Mouse (Mus musculus): ENCODE data around the gene Acot1. TPM values are rescaled to one million over a fixed set of nuclear protein-coding genes. Genes with fewer than 3 reads are reported as not detected.
A peak's percentile ranks its signal among the peaks of the same experiment; 100 is the strongest.
"Not testable (repeated sequence)": the region's sequence is repeated elsewhere in the genome, so short reads cannot be mapped to it uniquely, and the experiment has no call there.

Gene Acot1
- polyA plus RNA-seq (2016; fragmentation: Nextera tagmentation; extraction: Ambion mirVana), result 15.3 and 23.3 TPM in 2 replicates

DNA sequence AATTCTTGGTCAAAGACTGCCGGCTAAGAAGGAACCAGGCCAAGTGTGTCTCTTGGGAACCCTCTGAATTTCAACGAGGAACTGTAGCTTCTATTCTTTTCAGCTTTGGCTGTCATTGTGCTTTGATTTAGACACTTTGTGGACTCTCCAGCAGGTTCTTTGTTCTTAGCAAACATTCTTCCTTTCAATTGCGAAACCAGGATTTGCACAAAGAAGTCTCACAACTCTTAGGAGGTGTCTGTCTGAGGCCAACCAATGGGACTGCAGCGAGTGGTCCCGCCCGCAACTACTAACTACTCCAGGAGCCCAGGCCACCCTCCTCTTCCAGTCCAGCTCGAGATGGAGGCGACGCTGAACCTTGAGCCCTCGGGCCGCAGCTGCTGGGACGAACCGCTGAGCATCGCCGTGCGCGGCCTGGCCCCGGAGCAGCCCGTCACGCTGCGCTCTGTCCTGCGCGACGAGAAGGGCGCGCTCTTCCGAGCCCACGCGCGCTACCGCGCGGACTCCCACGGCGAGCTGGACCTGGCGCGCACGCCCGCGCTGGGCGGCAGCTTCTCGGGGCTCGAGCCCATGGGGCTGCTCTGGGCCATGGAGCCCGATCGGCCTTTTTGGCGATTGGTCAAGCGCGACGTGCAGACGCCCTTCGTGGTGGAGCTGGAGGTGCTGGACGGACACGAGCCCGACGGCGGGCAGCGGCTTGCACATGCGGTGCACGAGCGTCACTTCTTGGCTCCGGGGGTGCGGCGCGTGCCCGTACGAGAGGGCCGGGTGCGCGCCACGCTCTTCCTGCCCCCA is at the start of gene Acot1:
Gene Acot1 (plus strand): TSS at position 320 of the 795 bp plus-strand sequence.
- WGBS, result 3% methylated on average over 55 of the region's 70 CpGs
- peak within 1 kb of the TSS; percentile 70 for H3K27ac ChIP-seq
- not testable (repeated sequence) for H3K9me3 ChIP-seq, H3K36me3 ChIP-seq
- peak within 1 kb of the TSS; percentile 58 for H3K4me3 ChIP-seq
- peaks cover 11% of the 10 kb centered on the region; the same call in 1 of the 2 replicates for H3K27me3 ChIP-seq (ENCODE audit: insufficient read depth, poor library complexity, severe bottlenecking)
- peak; percentile 86 for DNase-seq (ENCODE audit: low spot score)
- peaks cover 13% of the 10 kb centered on the region; the same call in 1 of the 2 replicates for H3K4me1 ChIP-seq

DNA sequence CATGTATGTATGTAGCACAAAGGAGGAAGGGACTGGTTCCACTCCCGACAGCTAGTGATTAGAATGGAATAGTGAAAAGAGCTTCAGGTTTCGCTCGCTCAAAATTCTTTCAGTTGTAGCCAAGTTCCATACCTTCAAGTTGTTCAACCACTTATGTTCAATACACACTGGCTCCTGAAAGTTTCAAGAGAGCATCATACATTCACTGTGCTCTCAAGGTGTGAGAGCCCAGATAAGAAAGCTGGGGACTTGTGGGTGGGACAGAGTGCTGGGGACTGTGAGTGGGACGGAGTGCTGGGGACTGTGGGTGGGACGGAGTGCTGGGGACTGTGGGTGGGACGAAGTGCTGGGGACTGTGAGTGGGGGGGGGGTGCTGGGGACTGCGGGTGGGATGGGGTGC is 44.1 kb upstream of the Acot1 start:
- Histone ChIP-seq H3K27me3 (ENCODE audit: insufficient read depth, poor library complexity, severe bottlenecking) (no peaks in the 10 kb centered on the region), H3K36me3 (no peaks in the 10 kb centered on the region), H3K4me1 (no peaks in the 10 kb centered on the region), H3K9me3 (no peaks in the 10 kb centered on the region), H3K4me3 (no peak overlapping the region), H3K27ac (no peak overlapping the region)
- 76% methylated on average over 6 of the region's 7 CpGs for WGBS
- no peak for DNase-seq (ENCODE audit: low spot score)

DNA sequence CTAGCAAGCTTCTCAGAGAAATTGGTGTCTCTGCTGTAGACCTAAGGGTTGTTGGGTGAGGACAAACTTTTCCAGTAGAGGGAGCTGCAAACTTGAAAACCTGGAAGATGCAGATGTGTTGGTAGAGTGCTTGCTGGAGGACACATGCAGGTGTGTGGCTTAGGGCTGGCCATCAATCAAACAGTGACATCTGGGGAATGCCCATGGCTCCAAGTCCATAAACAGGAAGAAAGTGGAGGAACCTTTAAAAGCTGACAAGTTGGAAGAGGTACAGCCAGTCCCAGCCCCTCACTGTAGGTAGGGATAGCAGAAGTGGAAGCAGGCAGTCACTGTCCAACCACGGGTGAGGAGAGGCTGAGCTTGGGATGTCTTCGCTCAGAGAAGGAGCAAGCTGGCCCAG is 37.2 kb upstream of the Acot1 start:
- no peak for DNase-seq (ENCODE audit: low spot score)
- no peak overlapping the region for H3K27ac ChIP-seq
- H3K4me3 ChIP-seq, result no peak overlapping the region
- WGBS, result 55% methylated on average over 2 of the region's 2 CpGs
- H3K4me1 ChIP-seq, result no peaks in the 10 kb centered on the region
- no peaks in the 10 kb centered on the region for H3K9me3 ChIP-seq
- H3K36me3 ChIP-seq, result no peaks in the 10 kb centered on the region
- H3K27me3 ChIP-seq (ENCODE audit: insufficient read depth, poor library complexity, severe bottlenecking), result no peaks in the 10 kb centered on the region

DNA sequence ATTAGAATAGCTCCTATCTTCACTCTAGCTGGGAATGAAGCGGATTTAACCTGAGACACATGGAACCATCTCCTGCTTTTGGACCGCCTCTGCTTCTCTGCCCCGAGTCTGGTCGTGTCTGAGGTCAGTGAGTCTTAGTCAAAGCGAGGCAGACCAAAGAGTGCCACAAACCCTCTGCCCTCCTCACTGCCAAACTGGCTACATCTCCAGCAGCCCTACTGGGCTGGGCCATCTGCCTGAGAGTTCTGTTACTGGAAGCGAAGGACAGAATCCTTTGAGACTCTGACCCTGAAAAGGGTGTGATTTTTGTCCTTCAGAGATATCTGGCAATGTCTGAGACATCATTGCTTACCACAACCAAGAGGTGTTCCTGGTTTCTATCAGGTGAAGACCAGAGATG is 30.4 kb upstream of the Acot1 start:
- Histone ChIP-seq H3K27me3 (ENCODE audit: insufficient read depth, poor library complexity, severe bottlenecking) (no peaks in the 10 kb centered on the region; the same call in 1 of the 2 replicates), H3K9me3 (no peaks in the 10 kb centered on the region), H3K27ac (no peak overlapping the region), H3K4me3 (no peak overlapping the region), H3K4me1 (peaks cover 7% of the 10 kb centered on the region; the same call in 1 of the 2 replicates), H3K36me3 (no peaks in the 10 kb centered on the region)
- no peak for DNase-seq (ENCODE audit: low spot score)
- WGBS, result 83% methylated on average over 6 of the region's 6 CpGs

DNA sequence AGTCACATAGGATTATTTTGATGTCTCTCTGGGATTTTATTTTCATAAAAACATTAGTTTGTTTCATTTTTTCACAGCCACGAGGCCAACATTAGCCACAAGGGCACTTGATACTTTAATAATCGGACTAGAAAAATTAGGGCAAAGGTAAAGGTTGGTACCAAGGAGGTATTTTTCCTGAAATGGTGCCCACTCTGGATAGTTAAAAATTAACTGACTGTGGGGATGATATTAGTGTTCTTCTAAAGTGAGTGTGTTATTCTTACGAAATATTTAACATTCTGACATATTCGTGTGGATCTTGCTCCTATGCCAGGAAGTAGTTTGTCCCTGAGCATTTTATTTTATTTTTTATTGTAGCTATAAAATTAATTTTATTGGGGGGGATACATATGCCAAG is 27.7 kb upstream of the Acot1 start:
- Histone ChIP-seq H3K9me3 (no peaks in the 10 kb centered on the region), H3K27ac (no peak overlapping the region), H3K4me3 (no peak overlapping the region), H3K27me3 (ENCODE audit: insufficient read depth, poor library complexity, severe bottlenecking) (no peaks in the 10 kb centered on the region; the same call in 1 of the 2 replicates), H3K4me1 (peaks cover 10% of the 10 kb centered on the region), H3K36me3 (no peaks in the 10 kb centered on the region)
- DNase-seq (ENCODE audit: low spot score), result no peak
- WGBS, result 87% methylated on average over 4 of the region's 4 CpGs

DNA sequence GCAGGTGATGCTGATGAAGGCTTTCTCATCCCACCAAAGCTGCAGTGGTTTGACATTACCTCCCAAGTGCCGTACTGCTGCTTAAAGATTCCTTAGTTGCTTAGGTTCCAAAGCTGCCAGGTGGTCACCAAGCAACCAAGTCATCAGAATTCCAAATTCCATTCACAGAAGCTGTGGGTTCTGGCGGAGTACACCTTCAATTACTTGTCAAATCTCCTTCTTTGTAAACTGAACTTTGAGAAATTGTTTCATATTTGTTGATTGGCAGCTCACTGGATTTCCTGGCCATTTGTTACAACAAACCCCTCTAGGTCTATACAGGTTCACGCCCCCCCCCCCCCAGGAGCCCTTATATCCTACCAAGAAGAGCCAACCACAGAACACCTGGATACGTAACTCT is 24.5 kb upstream of the Acot1 start, which contains the start of gene Heatr4:
Gene Heatr4 (minus strand): TSS at position 101 of the 400 bp plus-strand sequence.
- no peak within 1 kb of the TSS for H3K27ac ChIP-seq
- peaks cover 5% of the 10 kb centered on the region; the same call in 1 of the 2 replicates for H3K36me3 ChIP-seq
- 76% methylated on average over 4 of the region's 4 CpGs for WGBS
- no peaks in the 10 kb centered on the region for H3K27me3 ChIP-seq (ENCODE audit: insufficient read depth, poor library complexity, severe bottlenecking)
- no peak for DNase-seq (ENCODE audit: low spot score)
- H3K4me1 ChIP-seq, result peaks cover 18% of the 10 kb centered on the region
- H3K4me3 ChIP-seq, result no peak within 1 kb of the TSS
- H3K9me3 ChIP-seq, result no peaks in the 10 kb centered on the region

DNA sequence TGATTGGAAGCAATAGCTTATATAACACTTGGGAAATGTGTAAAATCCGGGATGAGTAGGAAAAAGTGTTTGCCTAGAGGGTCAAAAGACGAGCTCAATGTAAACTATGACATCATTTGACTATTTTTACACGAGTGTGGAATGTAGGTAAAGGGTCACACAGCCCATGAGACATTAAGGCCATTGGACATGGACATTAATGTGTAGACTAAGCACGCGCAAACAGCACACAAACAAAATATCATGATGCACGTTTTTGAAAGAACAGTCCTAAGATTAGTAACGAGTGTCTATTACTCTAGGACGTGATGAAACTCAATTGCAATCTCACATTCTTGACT is 22.1 kb upstream of the Acot1 start:
- Histone ChIP-seq H3K9me3 (no peaks in the 10 kb centered on the region), H3K27ac (peak overlapping the region; percentile 94), H3K27me3 (ENCODE audit: insufficient read depth, poor library complexity, severe bottlenecking) (no peaks in the 10 kb centered on the region), H3K36me3 (peaks cover 8% of the 10 kb centered on the region; the same call in 1 of the 2 replicates), H3K4me1 (peaks cover 16% of the 10 kb centered on the region), H3K4me3 (peak overlapping the region; percentile 69)
- DNase-seq (ENCODE audit: low spot score), result no peak
- WGBS, result 21% methylated on average over 8 of the region's 8 CpGs

DNA sequence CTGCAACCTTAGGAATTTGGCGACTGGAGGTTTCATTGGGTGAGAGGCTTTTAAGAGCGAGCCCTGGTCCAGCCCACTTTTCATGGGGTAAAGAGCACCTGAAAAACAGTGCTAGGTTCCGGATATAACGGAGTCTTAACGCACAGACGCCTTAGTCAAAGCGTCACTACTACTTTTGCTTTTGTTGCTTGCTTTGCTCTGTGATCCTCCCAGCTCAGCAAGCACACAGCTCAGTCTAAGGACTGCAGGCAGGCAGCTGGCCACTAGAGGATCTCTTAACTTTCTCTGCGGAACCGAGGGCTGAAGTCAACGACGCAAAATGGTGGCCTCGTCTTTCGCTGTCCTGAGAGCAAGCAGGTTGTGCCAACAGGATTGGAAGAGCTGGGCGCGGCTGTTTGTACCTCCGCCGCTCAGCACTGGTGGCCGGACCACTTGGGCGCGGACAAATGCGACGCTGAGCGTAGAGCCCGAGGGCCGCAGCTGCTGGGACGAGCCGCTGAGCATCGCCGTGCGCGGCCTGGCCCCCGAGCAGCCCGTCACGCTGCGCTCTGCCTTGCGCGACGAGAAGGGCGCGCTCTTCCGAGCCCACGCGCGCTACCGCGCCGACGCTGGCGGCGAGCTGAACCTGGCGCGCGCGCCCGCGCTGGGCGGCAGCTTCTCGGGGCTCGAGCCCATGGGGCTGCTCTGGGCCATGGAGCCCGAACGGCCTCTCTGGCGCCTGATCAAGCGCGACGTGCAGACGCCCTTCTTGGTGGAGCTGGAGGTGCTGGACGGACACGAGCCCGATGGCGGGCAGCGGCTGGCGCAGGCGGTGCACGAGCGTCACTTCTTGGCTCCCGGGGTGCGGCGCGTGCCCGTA is 21.5 kb upstream of the Acot1 start, which contains the start of gene Acot2:
Gene Acot2 (plus strand): TSS at position 279 of the 859 bp plus-strand sequence.
- H3K9me3 ChIP-seq, result no peaks in the 10 kb centered on the region
- DNase-seq (ENCODE audit: low spot score), result peak; percentile 91
- H3K36me3 ChIP-seq, result peaks cover 9% of the 10 kb centered on the region
- H3K4me3 ChIP-seq, result peak within 1 kb of the TSS; percentile 69
- WGBS, result under 1% methylated on average over 80 of the region's 80 CpGs
- peaks cover 11% of the 10 kb centered on the region for H3K4me1 ChIP-seq
- peak within 1 kb of the TSS; percentile 94 for H3K27ac ChIP-seq
- H3K27me3 ChIP-seq (ENCODE audit: insufficient read depth, poor library complexity, severe bottlenecking), result no peaks in the 10 kb centered on the region

DNA sequence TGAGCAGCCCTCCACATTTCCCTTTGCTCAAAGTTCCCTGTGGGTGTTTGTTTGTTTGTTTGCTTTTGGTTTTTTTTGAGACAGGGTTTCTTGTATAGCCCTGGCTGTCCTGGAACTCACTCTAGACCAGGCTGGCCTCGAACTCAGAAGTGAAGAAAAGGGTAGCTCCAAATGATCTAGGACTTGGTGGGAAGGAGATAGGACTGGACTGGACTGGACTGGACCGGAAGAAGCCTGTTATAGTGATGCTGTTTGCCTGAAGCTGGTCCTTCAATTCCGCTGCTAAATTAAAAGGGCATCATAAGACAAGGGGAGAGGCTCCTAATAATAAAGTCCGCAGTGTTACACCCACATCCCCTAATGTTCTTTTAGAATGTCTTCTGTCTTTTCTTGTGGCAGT is 20.8 kb upstream of the Acot1 start:
- peaks cover 11% of the 10 kb centered on the region for H3K4me1 ChIP-seq
- DNase-seq (ENCODE audit: low spot score), result no peak
- no peaks in the 10 kb centered on the region for H3K27me3 ChIP-seq (ENCODE audit: insufficient read depth, poor library complexity, severe bottlenecking)
- peak overlapping the region; percentile 69 for H3K4me3 ChIP-seq
- 74% methylated on average over 4 of the region's 4 CpGs for WGBS
- no peaks in the 10 kb centered on the region for H3K9me3 ChIP-seq
- H3K27ac ChIP-seq, result peak overlapping the region; percentile 94
- H3K36me3 ChIP-seq, result peaks cover 15% of the 10 kb centered on the region

DNA sequence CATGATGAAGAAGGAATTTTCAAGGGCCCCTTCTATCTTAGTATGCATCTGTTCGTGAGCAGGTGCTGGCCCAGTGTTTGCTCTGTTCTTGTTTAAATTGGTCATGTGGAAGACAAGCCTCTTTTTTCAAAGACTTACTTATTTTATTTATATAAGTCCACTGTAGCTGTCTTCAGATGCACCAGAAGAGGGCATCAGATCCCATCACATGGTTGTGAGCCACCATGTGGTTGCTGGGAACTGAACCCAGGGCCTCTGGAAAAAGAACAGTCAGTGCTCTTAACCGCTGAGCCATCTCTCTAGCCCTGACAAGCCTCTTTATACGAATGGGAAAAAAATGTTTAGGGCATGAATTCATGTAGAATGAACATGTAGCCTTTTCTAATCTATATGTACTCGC is 19.9 kb upstream of the Acot1 start:
- Histone ChIP-seq H3K9me3 (no peaks in the 10 kb centered on the region), H3K4me3 (no peak overlapping the region), H3K4me1 (peaks cover 11% of the 10 kb centered on the region), H3K27me3 (ENCODE audit: insufficient read depth, poor library complexity, severe bottlenecking) (no peaks in the 10 kb centered on the region), H3K36me3 (peaks cover 23% of the 10 kb centered on the region), H3K27ac (no peak overlapping the region)
- WGBS, result 94% methylated on average over 4 of the region's 4 CpGs
- no peak for DNase-seq (ENCODE audit: low spot score)

DNA sequence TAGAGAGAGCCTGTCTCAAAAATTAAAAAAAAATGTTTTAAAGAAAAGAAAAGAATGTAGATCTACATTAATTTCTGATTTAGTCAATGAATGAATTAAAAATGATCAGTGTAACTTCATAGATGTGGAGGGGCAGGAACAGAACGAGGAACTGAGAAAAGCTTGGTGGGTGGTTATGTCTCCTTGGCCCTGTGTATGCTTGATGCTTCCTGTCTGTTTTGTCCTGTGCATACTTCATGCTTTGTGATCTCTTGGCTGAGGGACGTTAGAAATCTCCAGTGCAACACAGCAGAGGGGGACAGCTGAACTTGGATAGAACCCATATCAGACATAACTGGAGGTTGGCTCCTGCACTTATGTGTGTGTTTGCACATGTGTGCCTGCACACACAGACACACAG is 12.1 kb upstream of the Acot1 start:
- H3K36me3 ChIP-seq, result peaks cover 25% of the 10 kb centered on the region
- H3K27ac ChIP-seq, result no peak overlapping the region
- no peaks in the 10 kb centered on the region for H3K27me3 ChIP-seq (ENCODE audit: insufficient read depth, poor library complexity, severe bottlenecking)
- H3K4me3 ChIP-seq, result no peak overlapping the region
- 70% methylated on average over 2 of the region's 2 CpGs for WGBS
- peaks cover 3% of the 10 kb centered on the region; the same call in 1 of the 2 replicates for H3K9me3 ChIP-seq
- DNase-seq (ENCODE audit: low spot score), result no peak
- H3K4me1 ChIP-seq, result peaks cover 10% of the 10 kb centered on the region

DNA sequence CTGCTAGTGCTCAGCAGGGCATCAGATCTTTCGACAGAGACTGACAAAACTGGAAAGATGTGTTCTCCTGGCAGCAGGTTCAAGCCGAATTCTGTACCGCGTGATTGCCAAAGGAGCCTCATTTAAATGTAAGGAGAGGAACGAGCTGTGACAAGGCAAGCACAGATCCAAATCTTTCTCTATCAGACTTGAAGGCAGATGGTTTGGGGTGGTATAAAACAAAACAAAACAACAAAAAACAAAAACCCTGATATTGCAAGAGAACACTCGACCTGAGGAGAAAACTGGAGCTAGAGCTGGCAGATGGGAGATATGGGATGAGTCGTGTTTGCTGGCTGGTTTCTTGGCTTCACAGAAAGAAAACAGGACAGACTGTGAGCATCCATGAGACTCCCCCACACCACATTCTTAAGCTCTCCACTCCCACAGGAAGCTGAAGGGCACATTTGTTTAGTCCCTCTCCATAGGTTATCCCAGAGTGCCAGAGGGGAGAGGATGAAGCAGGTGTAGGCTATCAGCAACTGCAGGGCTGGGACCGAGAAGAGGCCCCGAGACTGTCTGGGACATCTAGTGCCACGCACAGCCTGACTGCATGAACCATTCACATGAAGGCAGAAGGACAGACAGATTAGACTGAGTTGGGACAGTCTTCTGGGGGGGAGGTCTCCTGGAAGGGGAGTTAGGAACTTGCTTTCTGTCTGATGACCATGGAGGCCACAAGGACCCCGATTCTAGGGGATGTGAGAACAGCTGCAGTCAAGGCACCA is 10.8 kb upstream of the Acot1 start:
- 51% methylated on average over 11 of the region's 11 CpGs for WGBS
- H3K36me3 ChIP-seq, result peaks cover 18% of the 10 kb centered on the region
- no peak overlapping the region for H3K4me3 ChIP-seq
- H3K4me1 ChIP-seq, result peaks cover 10% of the 10 kb centered on the region
- H3K27ac ChIP-seq, result 0 out of 2 replicates have a peak overlapping the region, but pooled peaks have one; percentile 16
- no peaks in the 10 kb centered on the region for H3K27me3 ChIP-seq (ENCODE audit: insufficient read depth, poor library complexity, severe bottlenecking)
- DNase-seq (ENCODE audit: low spot score), result no peak
- H3K9me3 ChIP-seq, result peaks cover 3% of the 10 kb centered on the region; the same call in 1 of the 2 replicates
